Mouse (Mus musculus): ENCODE results near the gene Car2. TPM values are rescaled to one million over a fixed set of nuclear protein-coding genes. Genes with fewer than 3 reads are reported as not detected.

Gene Car2
- polyA plus RNA-seq, 1 experiment from 2014 or later: 18.8 TPM

GRCm38 (mm10) chr3:14903380-14903779 is 17.3 kb downstream of the Car2 start:
- H3K9me3 ChIP-seq (ENCODE audit: control insufficient read depth, low read length): no peaks in the 10 kb centered on the region
- WGBS: 92% methylated on average over 3 of the region's 3 CpGs
- H3K9ac ChIP-seq (replicated peaks; ENCODE audit: low read length): no peak overlapping the region
- no peak for DNase-seq
- no peak overlapping the region for H3K4me3 ChIP-seq (replicated peaks; ENCODE audit: low read depth, low read length)
- H3K36me3 ChIP-seq (ENCODE audit: control insufficient read depth, insufficient read depth, low read length): no peaks in the 10 kb centered on the region
- H3K4me2 ChIP-seq (ENCODE audit: low read length): no peak overlapping the region
- no peak for ATAC-seq (ENCODE audit: low FRiP score, low TSS enrichment)
- no peaks in the 10 kb centered on the region for H3K4me1 ChIP-seq (ENCODE audit: control insufficient read depth, insufficient read depth, low read length)
- H3K27me3 ChIP-seq (ENCODE audit: control insufficient read depth, insufficient read depth, low read length): no peaks in the 10 kb centered on the region
- H3K27ac ChIP-seq (replicated peaks; ENCODE audit: low read depth, low read length): no peak overlapping the region

- 91% methylated on average over 3 of the region's 3 CpGs for WGBS
Measured at GRCm38 (mm10) chr3:14904165-14904564, 18.1 kb downstream of the Car2 start.

GRCm38 (mm10) chr3:14907271-14907670 is 21.2 kb downstream of the Car2 start:
- 43% methylated on average over 1 of the region's 1 CpGs for WGBS
- Histone ChIP-seq H3K27ac (replicated peaks; ENCODE audit: low read depth, low read length) (no peak overlapping the region), H3K36me3 (ENCODE audit: control insufficient read depth, insufficient read depth, low read length) (no peaks in the 10 kb centered on the region), H3K9me3 (ENCODE audit: control insufficient read depth, low read length) (no peaks in the 10 kb centered on the region), H3K4me2 (ENCODE audit: low read length) (no peak overlapping the region), H3K4me1 (ENCODE audit: control insufficient read depth, insufficient read depth, low read length) (no peaks in the 10 kb centered on the region), H3K27me3 (ENCODE audit: control insufficient read depth, insufficient read depth, low read length) (no peaks in the 10 kb centered on the region), H3K4me3 (replicated peaks; ENCODE audit: low read depth, low read length) (no peak overlapping the region), H3K9ac (replicated peaks; ENCODE audit: low read length) (no peak overlapping the region)
- no peak for ATAC-seq (ENCODE audit: low FRiP score, low TSS enrichment)
- no peak for DNase-seq

More at GRCm38 (mm10) chr3:14904165-14904564, 18.1 kb downstream of the Car2 start:
- Histone ChIP-seq H3K9ac (replicated peaks; ENCODE audit: low read length) (no peak overlapping the region), H3K4me2 (ENCODE audit: low read length) (no peak overlapping the region), H3K4me1 (ENCODE audit: control insufficient read depth, insufficient read depth, low read length) (no peaks in the 10 kb centered on the region), H3K36me3 (ENCODE audit: control insufficient read depth, insufficient read depth, low read length) (no peaks in the 10 kb centered on the region), H3K27ac (replicated peaks; ENCODE audit: low read depth, low read length) (no peak overlapping the region), H3K27me3 (ENCODE audit: control insufficient read depth, insufficient read depth, low read length) (no peaks in the 10 kb centered on the region), H3K9me3 (ENCODE audit: control insufficient read depth, low read length) (no peaks in the 10 kb centered on the region), H3K4me3 (replicated peaks; ENCODE audit: low read depth, low read length) (no peak overlapping the region)
- no peak for DNase-seq
- ATAC-seq (ENCODE audit: low FRiP score, low TSS enrichment): no peak

- Histone ChIP-seq H3K9me3 (ENCODE audit: control insufficient read depth, low read length) (no peaks in the 10 kb centered on the region), H3K36me3 (ENCODE audit: control insufficient read depth, insufficient read depth, low read length) (no peaks in the 10 kb centered on the region), H3K9ac (replicated peaks; ENCODE audit: low read length) (no peak overlapping the region), H3K4me2 (ENCODE audit: low read length) (no peak overlapping the region), H3K27ac (replicated peaks; ENCODE audit: low read depth, low read length) (no peak overlapping the region), H3K27me3 (ENCODE audit: control insufficient read depth, insufficient read depth, low read length) (no peaks in the 10 kb centered on the region), H3K4me3 (replicated peaks; ENCODE audit: low read depth, low read length) (no peak overlapping the region), H3K4me1 (ENCODE audit: control insufficient read depth, insufficient read depth, low read length) (no peaks in the 10 kb centered on the region)
- DNase-seq (no peak), ATAC-seq (ENCODE audit: low FRiP score, low TSS enrichment) (no peak)
- WGBS: 91% methylated on average over 4 of the region's 4 CpGs
Measured at GRCm38 (mm10) chr3:14911992-14912582, 26.0 kb downstream of the Car2 start.

- no peak overlapping the region for H3K9ac ChIP-seq (replicated peaks; ENCODE audit: low read length)
- DNase-seq (no peak), ATAC-seq (ENCODE audit: low FRiP score, low TSS enrichment) (no peak)
- H3K4me1 ChIP-seq (ENCODE audit: control insufficient read depth, insufficient read depth, low read length): no peaks in the 10 kb centered on the region
- H3K9me3 ChIP-seq (ENCODE audit: control insufficient read depth, low read length): no peaks in the 10 kb centered on the region
- H3K4me2 ChIP-seq (ENCODE audit: low read length): no peak overlapping the region
- H3K36me3 ChIP-seq (ENCODE audit: control insufficient read depth, insufficient read depth, low read length): no peaks in the 10 kb centered on the region
- no peak overlapping the region for H3K27ac ChIP-seq (replicated peaks; ENCODE audit: low read depth, low read length)
- WGBS: 93% methylated on average over 4 of the region's 4 CpGs
- no peaks in the 10 kb centered on the region for H3K27me3 ChIP-seq (ENCODE audit: control insufficient read depth, insufficient read depth, low read length)
- H3K4me3 ChIP-seq (replicated peaks; ENCODE audit: low read depth, low read length): no peak overlapping the region
Measured at GRCm38 (mm10) chr3:14913774-14914173, 27.7 kb downstream of the Car2 start.

GRCm38 (mm10) chr3:14915355-14915754 is 29.3 kb downstream of the Car2 start:
- no peak overlapping the region for H3K4me2 ChIP-seq (ENCODE audit: low read length)
- no peak overlapping the region for H3K27ac ChIP-seq (replicated peaks; ENCODE audit: low read depth, low read length)
- no peak for DNase-seq
- 95% methylated on average over 2 of the region's 2 CpGs for WGBS
- no peaks in the 10 kb centered on the region for H3K4me1 ChIP-seq (ENCODE audit: control insufficient read depth, insufficient read depth, low read length)
- no peaks in the 10 kb centered on the region for H3K9me3 ChIP-seq (ENCODE audit: control insufficient read depth, low read length)
- no peak overlapping the region for H3K4me3 ChIP-seq (replicated peaks; ENCODE audit: low read depth, low read length)
- H3K36me3 ChIP-seq (ENCODE audit: control insufficient read depth, insufficient read depth, low read length): no peaks in the 10 kb centered on the region
- no peaks in the 10 kb centered on the region for H3K27me3 ChIP-seq (ENCODE audit: control insufficient read depth, insufficient read depth, low read length)
- no peak overlapping the region for H3K9ac ChIP-seq (replicated peaks; ENCODE audit: low read length)
- no peak for ATAC-seq (ENCODE audit: low FRiP score, low TSS enrichment)

GRCm38 (mm10) chr3:14917261-14917660 is 31.2 kb downstream of the Car2 start:
- 41% methylated on average over 2 of the region's 2 CpGs for WGBS
- DNase-seq (no peak), ATAC-seq (ENCODE audit: low FRiP score, low TSS enrichment) (no peak)
- Histone ChIP-seq H3K36me3 (ENCODE audit: control insufficient read depth, insufficient read depth, low read length) (no peaks in the 10 kb centered on the region), H3K4me1 (ENCODE audit: control insufficient read depth, insufficient read depth, low read length) (no peaks in the 10 kb centered on the region), H3K4me3 (replicated peaks; ENCODE audit: low read depth, low read length) (no peak overlapping the region), H3K9me3 (ENCODE audit: control insufficient read depth, low read length) (no peaks in the 10 kb centered on the region), H3K27ac (replicated peaks; ENCODE audit: low read depth, low read length) (no peak overlapping the region), H3K27me3 (ENCODE audit: control insufficient read depth, insufficient read depth, low read length) (no peaks in the 10 kb centered on the region), H3K4me2 (ENCODE audit: low read length) (no peak overlapping the region), H3K9ac (replicated peaks; ENCODE audit: low read length) (no peak overlapping the region)

- 66% methylated on average over 3 of the region's 3 CpGs for WGBS
- Histone ChIP-seq H3K36me3 (ENCODE audit: control insufficient read depth, insufficient read depth, low read length) (no peaks in the 10 kb centered on the region), H3K9ac (replicated peaks; ENCODE audit: low read length) (no peak overlapping the region), H3K27me3 (ENCODE audit: control insufficient read depth, insufficient read depth, low read length) (no peaks in the 10 kb centered on the region), H3K4me3 (replicated peaks; ENCODE audit: low read depth, low read length) (no peak overlapping the region), H3K4me1 (ENCODE audit: control insufficient read depth, insufficient read depth, low read length) (no peaks in the 10 kb centered on the region), H3K4me2 (ENCODE audit: low read length) (no peak overlapping the region), H3K27ac (replicated peaks; ENCODE audit: low read depth, low read length) (no peak overlapping the region), H3K9me3 (ENCODE audit: control insufficient read depth, low read length) (no peaks in the 10 kb centered on the region)
- DNase-seq (no peak), ATAC-seq (ENCODE audit: low FRiP score, low TSS enrichment) (no peak)
Measured at GRCm38 (mm10) chr3:14944706-14945105, 58.6 kb downstream of the Car2 start.

GRCm38 (mm10) chr3:14945627-14946026 is 59.6 kb downstream of the Car2 start:
- ATAC-seq (ENCODE audit: low FRiP score, low TSS enrichment) (no peak), DNase-seq (no peak)
- Histone ChIP-seq H3K36me3 (ENCODE audit: control insufficient read depth, insufficient read depth, low read length) (no peaks in the 10 kb centered on the region), H3K4me3 (replicated peaks; ENCODE audit: low read depth, low read length) (no peak overlapping the region), H3K27me3 (ENCODE audit: control insufficient read depth, insufficient read depth, low read length) (no peaks in the 10 kb centered on the region), H3K27ac (replicated peaks; ENCODE audit: low read depth, low read length) (no peak overlapping the region), H3K9me3 (ENCODE audit: control insufficient read depth, low read length) (no peaks in the 10 kb centered on the region), H3K4me1 (ENCODE audit: control insufficient read depth, insufficient read depth, low read length) (no peaks in the 10 kb centered on the region), H3K9ac (replicated peaks; ENCODE audit: low read length) (no peak overlapping the region), H3K4me2 (ENCODE audit: low read length) (no peak overlapping the region)
- 91% methylated on average over 2 of the region's 2 CpGs for WGBS
